Mouse (Mus musculus) mouse trophoblast stem cell (cell line): ENCODE measurements around the gene Selenom.

Source experiments
- in situ Hi-C, 2 experiments: fragments of 300-500 bp; cut with MseI, MboI; formaldehyde crosslinking; loops; 2 replicates in 1 of 2; 3 replicates in 1 of 2; pipeline ENCODE4 v1.15.1; 2025

The Selenom gene

GRCm38 (mm10) chr11:3547969-3548368, 33.5 kb downstream of the Selenom start:
- in situ Hi-C loops, result no loop called here

GRCm38 (mm10) chr11:3548564-3549295, 34.2 kb downstream of the Selenom start:
- in situ Hi-C loops, result no loop called here

GRCm38 (mm10) chr11:3549791-3550190, 35.3 kb downstream of the Selenom start:
- in situ Hi-C loops, result no loop called here

DNA sequence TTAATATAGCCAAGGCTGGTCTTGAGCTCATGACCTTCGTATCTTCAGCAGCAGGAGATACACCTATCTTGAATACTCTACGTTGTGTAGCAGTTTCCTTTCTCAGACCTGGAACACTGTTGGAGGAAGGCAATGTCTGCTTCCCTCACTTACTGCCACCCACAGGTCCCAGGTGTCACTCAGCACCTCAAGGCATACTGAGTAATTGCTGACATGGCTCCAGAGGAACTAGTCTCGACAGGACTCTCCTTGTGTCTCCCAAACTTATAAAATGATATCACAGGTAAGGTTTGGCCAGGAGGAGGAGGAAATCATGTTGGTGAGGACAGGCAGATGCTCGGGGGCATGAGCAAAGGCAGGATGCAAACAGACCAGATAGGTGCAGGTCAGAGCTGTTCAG, 40.5 kb downstream of the Selenom start:
- in situ Hi-C loops, result no loop called here

GRCm38 (mm10) chr11:3557852-3558251, 43.4 kb downstream of the Selenom start:
- in situ Hi-C loops, result no loop called here

- in situ Hi-C loops, result no loop called here
Measured at GRCm38 (mm10) chr11:3560202-3560601, 45.7 kb downstream of the Selenom start.

- in situ Hi-C loops, result no loop called here
Measured at GRCm38 (mm10) chr11:3563853-3564252, 49.4 kb downstream of the Selenom start.

DNA sequence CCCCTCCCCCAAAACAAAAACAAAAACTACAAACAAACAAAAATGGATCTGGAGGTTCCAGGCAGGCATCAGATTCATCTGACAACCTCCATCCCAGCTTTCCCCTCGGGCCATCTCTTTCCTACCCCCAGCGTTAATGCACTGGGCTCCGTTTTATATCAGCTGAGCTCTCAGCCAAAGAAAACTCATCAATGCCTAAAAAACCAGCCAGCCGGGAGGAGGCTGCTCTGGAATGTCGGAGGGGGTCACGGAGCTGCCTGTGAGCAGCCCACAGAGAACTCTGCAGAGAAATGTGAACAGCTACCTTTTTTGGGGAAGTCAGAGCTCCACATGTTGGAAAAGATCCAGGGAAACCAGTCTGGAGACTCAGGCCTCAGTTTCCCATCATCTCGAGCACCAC, 50.0 kb downstream of the Selenom start:
- in situ Hi-C loops, result no loop called here

- in situ Hi-C loops, result no loop called here
Measured at GRCm38 (mm10) chr11:3566018-3566417, 51.5 kb downstream of the Selenom start.
